Mouse (Mus musculus) ES-Bruce4 (cell line): Measurements from ENCODE around the gene Itgb7. TPM values are rescaled to one million over a fixed set of nuclear protein-coding genes. Genes with fewer than 3 reads are reported as not detected.

ENCODE experiments used
- H3K27ac ChIP-seq: 2 replicates; pipeline ENCODE4 v1.5.1; 2012; ENCODE audit warnings: low read length, inconsistent platforms; ENCODE audit not compliant: insufficient read depth
- H3K27me3 ChIP-seq: 2 replicates; pipeline ENCODE4 v1.6.1; 2012; ENCODE audit warnings: mild to moderate bottlenecking, low read length, inconsistent platforms; ENCODE audit not compliant: control insufficient read depth, poor library complexity, insufficient read depth, severe bottlenecking
- H3K36me3 ChIP-seq: 2 replicates; pipeline ENCODE4 v1.6.1; 2012; ENCODE audit warnings: inconsistent platforms, mild to moderate bottlenecking, low read length, moderate library complexity; ENCODE audit not compliant: control insufficient read depth, poor library complexity, insufficient read depth, severe bottlenecking
- H3K4me1 ChIP-seq: one replicate; pipeline ENCODE4 v1.8.1; 2011; ENCODE audit warnings: low read length; ENCODE audit not compliant: control insufficient read depth, insufficient read depth
- H3K4me3 ChIP-seq: 2 replicates; pipeline ENCODE4 v1.5.1; 2011; ENCODE audit warnings: low read depth, mild to moderate bottlenecking, low read length
- H3K9ac ChIP-seq: 2 replicates; pipeline ENCODE4 v1.6.1; 2012; ENCODE audit warnings: low read depth, mild to moderate bottlenecking, inconsistent platforms; ENCODE audit not compliant: poor library complexity, severe bottlenecking
- H3K9me3 ChIP-seq: replicated peaks from 2 replicates; pipeline ENCODE4 v1.6.1; 2012; ENCODE audit warnings: mild to moderate bottlenecking, low read length, inconsistent platforms; ENCODE audit not compliant: control insufficient read depth, poor library complexity, insufficient read depth, severe bottlenecking
- CTCF ChIP-seq: IDR thresholded peaks from one replicate; pipeline ENCODE4 v1.8.1; 2011; ENCODE audit warnings: low read depth, low read length
- EP300 ChIP-seq: IDR thresholded peaks from 2 replicates; pipeline ENCODE4 v1.6.1; 2011; ENCODE audit warnings: low read depth, low read length; ENCODE audit not compliant: insufficient read depth
- POLR2A ChIP-seq: IDR thresholded peaks from one replicate; pipeline ENCODE4 v1.8.1; 2011; ENCODE audit warnings: low read length; ENCODE audit not compliant: insufficient read depth
- polyA plus RNA-seq: library from polyadenylated mRNA; stranded (reverse); fragments of >200 nt; gene quantifications from 2 replicates; pipeline ENCODE4 v1.2.4, GENCODE M21; 2011; ENCODE audit warnings: low read depth; ENCODE audit not compliant: missing spikeins, insufficient read depth, insufficient read length

The Itgb7 gene
- polyA plus RNA-seq, 1 experiment: 3.1 TPM

DNA sequence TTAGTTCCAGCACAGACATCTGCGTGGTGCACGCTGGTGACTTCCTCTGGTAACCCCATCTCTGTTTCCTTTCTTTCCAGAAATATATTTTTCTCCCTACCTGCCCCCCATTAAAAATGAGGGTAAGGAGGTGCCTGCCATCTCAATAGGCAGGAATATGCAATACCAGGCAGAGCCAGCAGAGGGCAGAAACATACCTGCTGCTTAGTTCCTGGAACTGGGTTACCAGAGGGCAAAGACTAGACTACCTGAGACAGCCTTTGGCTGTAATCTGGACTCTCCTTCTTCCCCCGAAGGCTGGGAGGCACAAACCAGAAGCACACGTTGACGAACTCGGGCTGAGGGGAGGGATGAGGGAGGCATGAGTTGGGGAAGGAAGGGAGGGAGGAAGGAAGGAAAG lies 53.5 kb downstream of the Itgb7 start:
- TF ChIP-seq POLR2A: no peak
- TF ChIP-seq CTCF: peak; percentile 69
- H3K9ac ChIP-seq: peak overlapping the region; percentile 50
- H3K4me1 ChIP-seq: no peaks in the 10 kb centered on the region
- peak overlapping the region; percentile 59 for H3K4me3 ChIP-seq
- peak overlapping the region; percentile 51 for H3K27ac ChIP-seq
- no peaks in the 10 kb centered on the region for H3K9me3 ChIP-seq
- no peaks in the 10 kb centered on the region for H3K36me3 ChIP-seq
- no peaks in the 10 kb centered on the region for H3K27me3 ChIP-seq

DNA sequence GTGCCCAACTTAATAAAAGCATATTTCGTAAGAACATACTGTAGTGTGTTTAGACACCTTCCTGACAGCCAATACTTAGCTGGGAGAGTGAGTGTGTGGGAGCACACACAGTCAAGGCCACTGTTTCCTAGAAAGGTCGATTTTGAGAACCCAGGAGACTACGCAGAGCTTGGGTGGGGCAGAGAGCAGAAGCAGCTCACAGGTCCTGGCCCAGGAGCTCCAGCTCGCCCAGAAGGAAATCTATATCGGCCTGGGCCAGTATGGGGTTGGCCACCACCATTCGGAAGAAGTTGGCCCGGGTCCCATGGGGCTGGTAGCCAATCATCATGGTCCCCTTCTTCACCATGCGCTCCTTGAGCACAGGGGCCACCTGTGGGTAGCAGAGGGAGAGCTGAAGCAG lies 54.3 kb downstream of the Itgb7 start:
- no peak overlapping the region for H3K4me3 ChIP-seq
- no peaks in the 10 kb centered on the region for H3K36me3 ChIP-seq
- H3K9ac ChIP-seq: no peak overlapping the region; the same call in 1 of the 2 replicates
- H3K4me1 ChIP-seq: no peaks in the 10 kb centered on the region
- TF ChIP-seq POLR2A: no peak
- TF ChIP-seq CTCF: no peak
- no peak for TF ChIP-seq EP300
- H3K9me3 ChIP-seq: no peaks in the 10 kb centered on the region
- H3K27me3 ChIP-seq: no peaks in the 10 kb centered on the region
- 0 out of 2 replicates have a peak overlapping the region, but pooled peaks have one; percentile 1 for H3K27ac ChIP-seq

DNA sequence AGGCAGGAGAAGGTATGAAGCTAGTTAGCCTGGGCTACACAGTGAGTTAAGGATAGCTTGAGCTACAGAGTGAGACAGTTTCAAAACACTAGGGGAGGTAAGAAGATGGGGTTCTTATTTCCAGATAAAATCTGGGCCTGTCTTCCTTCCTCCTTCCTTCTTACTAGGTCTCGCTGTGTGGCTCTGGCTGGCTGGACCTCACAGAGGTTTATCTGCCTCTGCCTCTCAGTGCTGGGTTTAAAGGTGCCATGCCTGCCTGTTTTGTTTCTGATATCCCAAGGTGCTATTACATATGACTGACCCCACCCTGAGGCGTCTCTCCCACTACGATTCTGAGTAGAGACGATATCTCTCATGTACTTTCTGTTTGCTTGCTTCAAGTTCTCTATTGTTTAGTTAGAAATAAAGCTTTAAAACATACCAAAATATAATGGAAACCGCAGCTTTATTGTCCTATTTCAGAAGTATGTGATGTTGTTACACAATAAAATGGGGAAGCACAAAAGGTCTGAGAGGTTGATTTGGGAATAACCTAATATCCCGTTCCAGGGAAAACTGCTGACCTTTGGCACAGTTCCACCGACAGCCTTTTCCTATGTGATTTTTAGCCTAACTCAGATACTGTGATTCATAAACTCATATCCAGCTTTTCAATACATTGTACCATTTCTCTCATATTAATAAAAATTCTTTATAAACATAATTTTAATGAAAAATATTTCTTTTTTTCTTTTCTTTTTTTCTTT lies 55.0 kb downstream of the Itgb7 start:
- Histone ChIP-seq H3K4me3 (no peak overlapping the region), H3K4me1 (no peaks in the 10 kb centered on the region), H3K9ac (no peak overlapping the region), H3K27ac (no peak overlapping the region), H3K9me3 (no peaks in the 10 kb centered on the region), H3K36me3 (no peaks in the 10 kb centered on the region), H3K27me3 (no peaks in the 10 kb centered on the region)
- TF ChIP-seq POLR2A: no peak
- no peak for TF ChIP-seq EP300
- no peak for TF ChIP-seq CTCF

DNA sequence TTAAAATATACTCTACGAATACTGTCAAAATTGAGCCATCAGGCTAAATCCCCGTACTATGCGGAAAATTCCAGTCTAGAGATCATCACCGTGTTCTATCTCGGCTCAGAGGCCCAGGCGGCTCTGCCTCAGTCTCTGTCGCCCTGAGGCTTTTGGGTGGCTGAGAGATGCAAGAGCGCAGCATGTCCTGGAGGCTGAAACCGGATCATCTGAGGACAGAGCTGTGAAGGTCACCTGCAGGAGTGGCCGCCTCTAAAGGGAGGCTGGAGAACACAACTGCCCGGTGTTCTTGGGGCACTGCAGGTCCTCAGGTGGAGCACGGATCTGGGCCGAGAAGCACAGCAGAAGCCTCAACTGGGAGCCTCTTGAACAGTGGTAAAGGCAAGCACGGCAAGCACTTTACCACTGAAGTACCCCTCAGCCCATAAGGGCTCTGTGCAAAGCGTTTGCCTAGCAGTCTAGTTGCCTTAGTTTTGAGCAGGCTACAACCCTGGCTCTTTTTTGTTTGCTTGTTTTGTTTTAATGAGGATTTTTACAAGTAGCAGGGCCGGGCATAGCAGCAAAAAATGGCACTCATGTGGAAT lies 55.9 kb downstream of the Itgb7 start:
- Histone ChIP-seq H3K4me1 (no peaks in the 10 kb centered on the region), H3K27me3 (no peaks in the 10 kb centered on the region)

DNA sequence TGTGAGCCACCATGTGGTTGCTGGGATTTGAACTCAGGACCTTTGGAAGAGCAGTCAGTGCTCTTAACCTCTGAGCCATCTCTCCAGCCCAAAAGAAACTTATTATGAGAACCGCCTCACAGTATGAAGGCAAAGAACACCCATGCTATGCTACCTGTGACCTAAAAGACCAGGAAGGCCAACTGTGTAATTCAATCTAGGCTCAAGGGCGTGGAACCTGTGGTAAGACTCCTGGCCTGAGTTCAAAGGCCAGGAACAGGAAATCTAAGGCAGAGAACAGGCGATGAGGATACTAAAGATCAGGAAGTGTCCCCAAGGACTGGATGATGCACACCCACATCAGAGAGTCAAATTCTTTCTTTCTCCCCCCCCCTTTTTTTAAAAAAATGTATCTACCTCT lies 58.2 kb downstream of the Itgb7 start:
- TF ChIP-seq POLR2A (no peak), CTCF (no peak), EP300 (no peak)
- no peaks in the 10 kb centered on the region for H3K27me3 ChIP-seq
- H3K27ac ChIP-seq: no peak overlapping the region
- H3K9me3 ChIP-seq: no peaks in the 10 kb centered on the region
- H3K4me3 ChIP-seq: no peak overlapping the region
- H3K36me3 ChIP-seq: no peaks in the 10 kb centered on the region
- H3K4me1 ChIP-seq: no peaks in the 10 kb centered on the region
- H3K9ac ChIP-seq: no peak overlapping the region

More for the DNA sequence above, 55.9 kb downstream of the Itgb7 start:
- no peak overlapping the region for H3K4me3 ChIP-seq
- no peak overlapping the region for H3K9ac ChIP-seq
- peak overlapping the region; percentile 22; the same call in 1 of the 2 replicates for H3K27ac ChIP-seq
- no peak for TF ChIP-seq POLR2A
- TF ChIP-seq EP300: peak; percentile 91
- H3K9me3 ChIP-seq: no peaks in the 10 kb centered on the region
- no peaks in the 10 kb centered on the region for H3K36me3 ChIP-seq

DNA sequence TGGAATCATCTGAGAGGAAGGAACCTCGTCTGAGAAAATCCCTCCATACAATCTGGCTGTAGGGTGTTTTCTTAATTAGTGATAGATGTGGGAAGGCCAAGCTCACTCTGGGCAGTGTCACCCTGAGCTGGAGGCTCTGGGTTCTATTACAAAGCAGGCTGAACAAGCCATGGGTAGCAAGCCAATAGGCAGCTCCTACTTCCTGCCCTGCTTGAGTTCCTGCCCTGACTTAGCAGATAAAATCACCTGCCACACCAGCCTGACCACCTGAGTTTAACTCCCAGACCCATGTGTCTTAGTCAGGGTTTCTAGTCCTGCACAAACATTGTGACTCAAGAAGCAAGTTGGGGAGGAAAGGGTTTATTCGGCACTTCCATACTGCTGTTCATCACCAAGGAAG lies 62.7 kb downstream of the Itgb7 start:
- no peak for TF ChIP-seq EP300
- TF ChIP-seq CTCF: no peak
- TF ChIP-seq POLR2A: no peak

More for the DNA sequence above, 62.7 kb downstream of the Itgb7 start:
- no peaks in the 10 kb centered on the region for H3K9me3 ChIP-seq
- H3K36me3 ChIP-seq: no peaks in the 10 kb centered on the region
- H3K9ac ChIP-seq: no peak overlapping the region
- no peaks in the 10 kb centered on the region for H3K27me3 ChIP-seq
- H3K4me3 ChIP-seq: no peak overlapping the region
- H3K27ac ChIP-seq: no peak overlapping the region
- H3K4me1 ChIP-seq: no peaks in the 10 kb centered on the region
